Mouse (Mus musculus): ENCODE data around the gene Zbed5. TPM values are rescaled to one million over a fixed set of nuclear protein-coding genes. Genes with fewer than 3 reads are reported as not detected.

Gene Zbed5
- 8.8 and 10.0 TPM in 2 replicates for polyA plus RNA-seq (2014; fragmentation: Nextera tagmentation; extraction: Ambion mirVana)

GRCm38 (mm10) chr5:129895198-129896088 lies at the start of gene Zbed5:
Gene Zbed5, plus strand, starts transcription at chr5:129895723.
- no peaks in the 10 kb centered on the region for H3K36me3 ChIP-seq (ENCODE audit: control insufficient read depth, insufficient read depth, low read length)
- H3K27me3 ChIP-seq (ENCODE audit: control insufficient read depth, insufficient read depth, low read length) = no peaks in the 10 kb centered on the region
- peak within 1 kb of the TSS; percentile 73 for H3K4me2 ChIP-seq (ENCODE audit: low read depth)
- 3% methylated on average over 44 of the region's 44 CpGs for WGBS
- ATAC-seq (ENCODE audit: insufficient read depth, low FRiP score, low TSS enrichment) (peak; percentile 99), DNase-seq (ENCODE audit: low spot score) (peak; percentile 92)
- no peaks in the 10 kb centered on the region for H3K9me3 ChIP-seq (ENCODE audit: control insufficient read depth, low read length)
- peak within 1 kb of the TSS; percentile 54 for H3K9ac ChIP-seq (ENCODE audit: low read length)
- H3K27ac ChIP-seq (ENCODE audit: low read depth, low read length) = no peak within 1 kb of the TSS
- H3K4me1 ChIP-seq (ENCODE audit: control insufficient read depth, insufficient read depth, low read length) = peaks cover 3% of the 10 kb centered on the region; the same call in 1 of the 2 replicates
- H3K4me3 ChIP-seq (ENCODE audit: low read depth, low read length) = peak within 1 kb of the TSS; percentile 66

DNA sequence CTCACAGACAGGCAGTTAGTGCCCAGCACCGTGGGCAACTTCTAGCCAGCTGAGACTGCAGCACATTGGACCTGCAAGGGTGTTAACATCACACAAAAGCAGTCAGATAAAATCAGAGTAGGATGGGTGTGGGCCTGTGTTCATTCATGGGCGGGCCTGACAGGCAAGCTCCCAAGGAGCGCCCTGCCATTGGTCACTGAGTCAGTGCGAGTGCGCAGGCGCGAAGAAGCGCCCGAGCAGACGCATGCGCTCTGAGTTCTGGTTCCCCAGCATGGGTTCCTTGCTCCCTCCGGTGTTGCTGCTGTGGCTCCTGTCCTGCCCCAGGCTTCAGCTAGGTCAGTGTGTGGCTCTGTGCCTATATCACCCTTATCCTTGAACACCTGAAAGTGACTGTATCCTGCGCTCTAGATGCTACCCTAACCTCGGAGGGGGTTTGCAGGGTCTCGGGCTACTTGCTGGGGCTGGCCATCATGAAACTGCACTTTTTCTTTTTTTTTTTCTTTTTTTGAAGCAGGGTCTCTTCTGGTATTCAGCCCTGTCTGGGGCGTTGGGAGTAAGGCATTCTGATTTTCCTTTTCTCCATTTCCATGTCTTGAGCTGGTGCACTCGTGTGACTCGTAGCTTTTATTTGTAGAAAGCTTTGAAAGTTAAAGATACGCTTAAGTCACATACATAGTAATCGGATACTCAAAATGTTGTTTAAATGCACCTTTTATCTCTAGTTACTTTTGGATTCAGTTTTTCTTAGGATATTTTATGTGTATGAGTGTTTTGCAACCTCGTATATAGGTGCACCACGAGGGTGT lies 48.6 kb upstream of the Zbed5 start, which contains the start of gene Sumf2:
Sumf2 (plus strand) TSS at position 235 of the 806 bp plus-strand sequence.
- ATAC-seq (ENCODE audit: insufficient read depth, low FRiP score, low TSS enrichment) = peak; percentile 96
- Histone ChIP-seq H3K27me3 (ENCODE audit: control insufficient read depth, insufficient read depth, low read length) (no peaks in the 10 kb centered on the region), H3K36me3 (ENCODE audit: control insufficient read depth, insufficient read depth, low read length) (peaks cover 7% of the 10 kb centered on the region; the same call in 1 of the 2 replicates), H3K9ac (ENCODE audit: low read length) (peak within 1 kb of the TSS; percentile 60), H3K9me3 (ENCODE audit: control insufficient read depth, low read length) (no peaks in the 10 kb centered on the region), H3K4me2 (ENCODE audit: low read depth) (peak within 1 kb of the TSS; percentile 64), H3K4me3 (ENCODE audit: low read depth, low read length) (peak within 1 kb of the TSS; percentile 49), H3K4me1 (ENCODE audit: control insufficient read depth, insufficient read depth, low read length) (peaks cover 3% of the 10 kb centered on the region; the same call in 1 of the 2 replicates), H3K27ac (ENCODE audit: low read depth, low read length) (peak within 1 kb of the TSS; percentile 9; the same call in 1 of the 2 replicates)
- DNase-seq (ENCODE audit: low spot score) = peak; percentile 96
- 14% methylated on average over 22 of the region's 22 CpGs for WGBS

- peak overlapping the region; percentile 49 for H3K4me3 ChIP-seq (ENCODE audit: low read depth, low read length)
- no peak overlapping the region for H3K27ac ChIP-seq (ENCODE audit: low read depth, low read length)
- H3K4me1 ChIP-seq (ENCODE audit: control insufficient read depth, insufficient read depth, low read length) = peaks cover 3% of the 10 kb centered on the region; the same call in 1 of the 2 replicates
- ATAC-seq (ENCODE audit: insufficient read depth, low FRiP score, low TSS enrichment) = no peak
- H3K9me3 ChIP-seq (ENCODE audit: control insufficient read depth, low read length) = no peaks in the 10 kb centered on the region
- H3K27me3 ChIP-seq (ENCODE audit: control insufficient read depth, insufficient read depth, low read length) = no peaks in the 10 kb centered on the region
- 67% methylated on average over 8 of the region's 8 CpGs for WGBS
- H3K9ac ChIP-seq (ENCODE audit: low read length) = no peak overlapping the region
- no peak for DNase-seq (ENCODE audit: low spot score)
- peak overlapping the region; percentile 64 for H3K4me2 ChIP-seq (ENCODE audit: low read depth)
- peaks cover 7% of the 10 kb centered on the region; the same call in 1 of the 2 replicates for H3K36me3 ChIP-seq (ENCODE audit: control insufficient read depth, insufficient read depth, low read length)
Measured at GRCm38 (mm10) chr5:129847558-129847820, 48.0 kb upstream of the Zbed5 start.

DNA sequence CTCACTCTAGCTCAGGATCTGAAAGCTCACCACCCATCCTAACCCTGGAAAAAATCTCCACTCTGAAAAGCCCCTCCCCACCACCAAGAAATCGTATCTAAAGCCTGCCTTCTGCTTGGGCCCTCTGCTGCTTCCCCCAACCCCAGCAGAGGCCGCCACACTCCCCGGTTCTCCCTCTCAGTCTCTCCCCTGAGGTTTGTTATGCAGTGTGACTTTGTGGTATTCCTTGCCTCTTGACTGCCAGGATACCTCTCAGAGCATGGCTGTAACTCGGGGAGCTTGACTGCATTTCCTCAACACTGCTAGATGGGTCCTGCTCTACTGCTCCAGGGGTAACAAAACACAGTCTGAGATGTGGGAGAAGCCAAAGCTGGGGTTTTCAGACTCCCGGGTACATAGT lies 40.4 kb upstream of the Zbed5 start:
- no peak overlapping the region for H3K9ac ChIP-seq (ENCODE audit: low read length)
- H3K4me2 ChIP-seq (ENCODE audit: low read depth) = no peak overlapping the region
- H3K36me3 ChIP-seq (ENCODE audit: control insufficient read depth, insufficient read depth, low read length) = peaks cover 2% of the 10 kb centered on the region; the same call in 1 of the 2 replicates
- H3K27me3 ChIP-seq (ENCODE audit: control insufficient read depth, insufficient read depth, low read length) = no peaks in the 10 kb centered on the region
- DNase-seq (ENCODE audit: low spot score) = no peak
- WGBS = 47% methylated on average over 5 of the region's 5 CpGs
- no peak overlapping the region for H3K4me3 ChIP-seq (ENCODE audit: low read depth, low read length)
- no peak for ATAC-seq (ENCODE audit: insufficient read depth, low FRiP score, low TSS enrichment)
- no peak overlapping the region for H3K27ac ChIP-seq (ENCODE audit: low read depth, low read length)
- H3K9me3 ChIP-seq (ENCODE audit: control insufficient read depth, low read length) = no peaks in the 10 kb centered on the region
- H3K4me1 ChIP-seq (ENCODE audit: control insufficient read depth, insufficient read depth, low read length) = no peaks in the 10 kb centered on the region

DNA sequence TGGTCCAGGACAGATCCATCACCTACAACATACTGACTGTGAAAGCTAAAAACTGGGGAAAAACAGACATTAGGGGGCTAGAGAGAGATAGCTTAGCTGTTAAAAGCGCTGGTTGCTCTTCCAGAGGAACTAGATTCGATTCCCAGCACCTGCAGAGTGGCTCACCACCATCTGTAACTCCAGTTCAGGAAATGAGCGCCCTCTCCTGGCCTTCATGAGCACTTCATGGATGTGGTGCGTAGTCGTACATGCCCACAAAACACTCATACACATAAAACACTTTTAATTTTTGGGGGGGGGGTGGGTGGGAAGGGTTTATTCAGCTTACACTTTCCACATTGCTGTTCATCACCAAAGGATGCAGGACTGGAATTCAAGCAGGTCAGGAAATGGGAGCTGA lies 39.1 kb upstream of the Zbed5 start:
- DNase-seq (ENCODE audit: low spot score) = no peak
- WGBS = 87% methylated on average over 5 of the region's 5 CpGs

DNA sequence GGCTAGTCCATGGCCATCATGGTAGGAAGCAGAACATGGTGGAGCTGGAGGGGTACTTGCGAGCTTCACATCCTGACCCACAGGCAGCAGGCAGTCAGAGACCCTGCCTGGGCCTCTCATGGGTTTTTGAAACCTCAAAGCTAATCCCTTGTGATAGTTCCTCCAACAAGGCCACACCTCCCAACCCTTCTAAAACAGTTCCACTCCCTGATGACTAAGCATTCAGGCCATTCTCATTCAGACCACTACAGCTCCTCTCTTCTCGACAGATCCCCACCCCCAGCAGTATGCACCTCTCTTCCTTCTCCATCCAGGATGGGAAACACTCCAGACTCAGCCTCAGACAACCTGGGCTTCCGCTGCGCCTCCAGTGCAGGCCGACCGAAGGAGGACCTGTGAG lies 33.2 kb upstream of the Zbed5 start:
- Histone ChIP-seq H3K36me3 (ENCODE audit: control insufficient read depth, insufficient read depth, low read length) (peaks cover 4% of the 10 kb centered on the region; the same call in 1 of the 2 replicates), H3K4me2 (ENCODE audit: low read depth) (no peak overlapping the region), H3K4me1 (ENCODE audit: control insufficient read depth, insufficient read depth, low read length) (no peaks in the 10 kb centered on the region), H3K27ac (ENCODE audit: low read depth, low read length) (no peak overlapping the region), H3K27me3 (ENCODE audit: control insufficient read depth, insufficient read depth, low read length) (no peaks in the 10 kb centered on the region), H3K4me3 (ENCODE audit: low read depth, low read length) (no peak overlapping the region), H3K9me3 (ENCODE audit: control insufficient read depth, low read length) (no peaks in the 10 kb centered on the region), H3K9ac (ENCODE audit: low read length) (no peak overlapping the region)
- 95% methylated on average over 6 of the region's 6 CpGs for WGBS
- no peak for DNase-seq (ENCODE audit: low spot score)
- ATAC-seq (ENCODE audit: insufficient read depth, low FRiP score, low TSS enrichment) = no peak

More for the DNA sequence above, 39.1 kb upstream of the Zbed5 start:
- H3K9ac ChIP-seq (ENCODE audit: low read length) = no peak overlapping the region
- no peaks in the 10 kb centered on the region for H3K4me1 ChIP-seq (ENCODE audit: control insufficient read depth, insufficient read depth, low read length)
- peaks cover 2% of the 10 kb centered on the region; the same call in 1 of the 2 replicates for H3K36me3 ChIP-seq (ENCODE audit: control insufficient read depth, insufficient read depth, low read length)
- ATAC-seq (ENCODE audit: insufficient read depth, low FRiP score, low TSS enrichment) = no peak
- no peaks in the 10 kb centered on the region for H3K9me3 ChIP-seq (ENCODE audit: control insufficient read depth, low read length)
- no peak overlapping the region for H3K27ac ChIP-seq (ENCODE audit: low read depth, low read length)
- H3K4me2 ChIP-seq (ENCODE audit: low read depth) = no peak overlapping the region
- H3K27me3 ChIP-seq (ENCODE audit: control insufficient read depth, insufficient read depth, low read length) = no peaks in the 10 kb centered on the region
- H3K4me3 ChIP-seq (ENCODE audit: low read depth, low read length) = no peak overlapping the region

GRCm38 (mm10) chr5:129864467-129864866 lies 31.1 kb upstream of the Zbed5 start:
- no peaks in the 10 kb centered on the region for H3K4me1 ChIP-seq (ENCODE audit: control insufficient read depth, insufficient read depth, low read length)
- H3K4me3 ChIP-seq (ENCODE audit: low read depth, low read length) = no peak overlapping the region
- peaks cover 2% of the 10 kb centered on the region; the same call in 1 of the 2 replicates for H3K36me3 ChIP-seq (ENCODE audit: control insufficient read depth, insufficient read depth, low read length)
- no peak overlapping the region for H3K9ac ChIP-seq (ENCODE audit: low read length)
- DNase-seq (ENCODE audit: low spot score) (peak; percentile 44), ATAC-seq (ENCODE audit: insufficient read depth, low FRiP score, low TSS enrichment) (no peak)
- no peaks in the 10 kb centered on the region for H3K9me3 ChIP-seq (ENCODE audit: control insufficient read depth, low read length)
- no peaks in the 10 kb centered on the region for H3K27me3 ChIP-seq (ENCODE audit: control insufficient read depth, insufficient read depth, low read length)
- H3K4me2 ChIP-seq (ENCODE audit: low read depth) = no peak overlapping the region
- 16% methylated on average over 18 of the region's 18 CpGs for WGBS
- no peak overlapping the region for H3K27ac ChIP-seq (ENCODE audit: low read depth, low read length)

DNA sequence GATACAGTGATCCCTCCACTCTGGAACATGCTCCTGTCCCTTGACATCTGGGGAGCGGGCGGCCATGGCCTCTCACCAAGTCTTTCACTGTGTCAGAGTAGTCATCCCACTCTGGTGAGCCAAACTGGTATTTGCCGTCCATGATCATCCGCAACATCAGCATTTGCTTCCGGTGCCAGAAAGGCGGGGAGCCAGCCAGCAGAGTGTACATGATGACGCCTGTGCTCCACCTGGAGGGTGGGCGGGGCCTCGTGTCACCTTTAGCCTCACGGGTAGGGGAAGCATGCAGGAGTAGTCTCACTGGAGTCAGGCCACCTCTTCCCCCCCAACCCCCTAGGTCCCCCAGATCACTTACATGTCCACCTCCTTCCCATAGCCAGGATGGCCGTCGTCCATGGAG lies 29.7 kb upstream of the Zbed5 start:
- Histone ChIP-seq H3K4me1 (ENCODE audit: control insufficient read depth, insufficient read depth, low read length) (no peaks in the 10 kb centered on the region), H3K4me2 (ENCODE audit: low read depth) (no peak overlapping the region), H3K4me3 (ENCODE audit: low read depth, low read length) (no peak overlapping the region), H3K9ac (ENCODE audit: low read length) (no peak overlapping the region), H3K36me3 (ENCODE audit: control insufficient read depth, insufficient read depth, low read length) (peaks cover 2% of the 10 kb centered on the region; the same call in 1 of the 2 replicates), H3K27me3 (ENCODE audit: control insufficient read depth, insufficient read depth, low read length) (no peaks in the 10 kb centered on the region), H3K27ac (ENCODE audit: low read depth, low read length) (no peak overlapping the region), H3K9me3 (ENCODE audit: control insufficient read depth, low read length) (no peaks in the 10 kb centered on the region)
- ATAC-seq (ENCODE audit: insufficient read depth, low FRiP score, low TSS enrichment) (no peak), DNase-seq (ENCODE audit: low spot score) (no peak)
- WGBS = 85% methylated on average over 12 of the region's 12 CpGs

Measured in neural tube, embryonic 11.5 days (tissue).